Mouse (Mus musculus) intestine, embryonic 14.5 days (tissue): ENCODE results near the gene Ephb2. TPM values are rescaled to one million over a fixed set of nuclear protein-coding genes. Genes with fewer than 3 reads are reported as not detected.
A peak's percentile ranks its signal among the peaks of the same experiment; 100 is the strongest.

Experiments
- ATAC-seq: fragments of 200-750 bp; cut with Nextera tagmentation; replicated peaks from 2 replicates; pipeline ENCODE4 v1.8.0; 2017; ENCODE audit warnings: low read depth, moderate number of reproducible peaks, moderate TSS enrichment, moderate library complexity; ENCODE audit not compliant: low FRiP score, low TSS enrichment
- DNase-seq: peaks from one replicate; pipeline ENCODE4 v3.0.0-alpha.2; 2018; ENCODE audit warnings: low spot score
- H3K27ac ChIP-seq: fragments of 300-500 bp; sonication (generic); 2 replicates; pipeline ENCODE4 v1.5.1; 2014; ENCODE audit warnings: low read depth, mild to moderate bottlenecking, control low read depth
- H3K27me3 ChIP-seq: fragments of 300-500 bp; sonication (generic); replicated peaks from 2 replicates; pipeline ENCODE4 v1.6.1; 2014; ENCODE audit warnings: low read length, control low read depth; ENCODE audit not compliant: control insufficient read depth, insufficient read depth
- H3K36me3 ChIP-seq: fragments of 300-500 bp; sonication (generic); 2 replicates; pipeline ENCODE4 v1.6.1; 2014; ENCODE audit warnings: low read length, control low read depth; ENCODE audit not compliant: control insufficient read depth, insufficient read depth
- H3K4me1 ChIP-seq: fragments of 300-500 bp; sonication (generic); replicated peaks from 2 replicates; pipeline ENCODE4 v1.6.1; 2014; ENCODE audit warnings: low read length, control low read depth, mixed read lengths; ENCODE audit not compliant: control insufficient read depth, insufficient read depth
- H3K4me2 ChIP-seq: fragments of 300-500 bp; sonication (generic); 2 replicates; pipeline ENCODE4 v1.6.1; 2014; ENCODE audit warnings: low read length
- H3K4me3 ChIP-seq: fragments of 300-500 bp; sonication (generic); 2 replicates; pipeline ENCODE4 v1.5.1; 2014; ENCODE audit warnings: low read depth, low read length, control low read depth, mixed read lengths
- H3K9ac ChIP-seq: fragments of 300-500 bp; sonication (generic); 2 replicates; pipeline ENCODE4 v1.6.1; 2014; ENCODE audit warnings: mild to moderate bottlenecking, low read length
- H3K9me3 ChIP-seq: fragments of 300-500 bp; sonication (generic); 2 replicates; pipeline ENCODE4 v1.6.1; 2016; ENCODE audit warnings: low read length, control low read depth; ENCODE audit not compliant: control insufficient read depth
- WGBS: fragments of 180-500 bp; shearing (Covaris S2); extraction: QIAGEN DNeasy Blood & Tissue Kit; methylation state at CpG from one replicate; pipeline ENCODE4 v1.1.7; 2014; 5-methylcytosine and 5-hydroxymethylcytosine counted together
- polyA plus RNA-seq: library from polyadenylated mRNA; unstranded; fragments of >200 nt; fragmentation: Nextera tagmentation; extraction: Ambion mirVana; gene quantifications from 2 replicates; pipeline ENCODE4 v1.2.1, GENCODE M21; 2014

Ephb2 gene
- polyA plus RNA-seq, 1 experiment from 2014 or later, result 11.4 TPM

DNA sequence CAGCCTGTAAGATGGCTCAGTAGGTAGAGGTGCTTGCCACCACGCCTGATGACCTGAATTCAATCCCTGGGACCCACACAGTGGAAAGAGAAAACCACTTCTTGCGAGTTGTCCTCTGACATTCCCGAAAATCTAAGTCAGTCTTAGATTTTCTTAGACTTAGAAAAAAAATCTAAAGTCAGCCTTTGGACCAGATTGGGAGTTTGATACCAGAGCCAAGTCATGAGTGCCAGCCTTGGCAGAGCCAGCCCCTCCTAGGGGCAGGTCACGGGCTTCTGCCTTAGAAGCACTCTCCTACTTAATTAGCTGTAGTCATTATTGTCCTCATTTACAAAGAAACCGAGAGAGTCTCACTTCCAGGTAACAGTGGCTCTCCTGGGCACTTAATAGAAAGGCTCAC lies 213.8 kb downstream of the Ephb2 start:
- H3K27me3 ChIP-seq, result no peaks in the 10 kb centered on the region
- no peak overlapping the region for H3K27ac ChIP-seq
- ATAC-seq (no peak), DNase-seq (no peak)
- WGBS, result 64% methylated on average over 5 of the region's 5 CpGs
- no peak overlapping the region for H3K4me2 ChIP-seq
- H3K4me1 ChIP-seq, result no peaks in the 10 kb centered on the region
- no peak overlapping the region for H3K4me3 ChIP-seq
- no peak overlapping the region for H3K9ac ChIP-seq
- no peaks in the 10 kb centered on the region for H3K36me3 ChIP-seq
- no peaks in the 10 kb centered on the region for H3K9me3 ChIP-seq

DNA sequence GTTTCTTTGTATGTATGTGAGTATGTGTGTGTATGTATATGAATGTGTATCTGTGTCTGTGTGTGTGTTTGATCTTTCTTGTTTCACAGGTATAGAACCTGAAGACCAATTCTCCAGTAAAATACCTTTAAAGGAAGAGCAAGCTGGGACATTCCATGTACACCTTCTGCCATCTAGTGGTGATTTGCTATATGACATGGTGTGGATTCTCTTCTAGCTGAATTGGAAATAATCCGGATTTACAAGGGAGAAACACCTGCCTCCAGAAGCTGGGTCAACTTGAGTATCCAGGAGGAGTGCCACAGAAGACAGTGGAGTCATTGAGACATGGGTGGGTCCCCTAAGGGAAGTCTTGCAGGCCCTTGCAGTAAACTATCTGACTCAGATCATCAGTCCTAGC lies 214.5 kb downstream of the Ephb2 start:
- H3K4me1 ChIP-seq, result no peaks in the 10 kb centered on the region
- no peaks in the 10 kb centered on the region for H3K9me3 ChIP-seq
- ATAC-seq (0 out of 2 replicates have a peak, but pooled peaks have one; percentile 29), DNase-seq (peak; percentile 69)
- H3K4me2 ChIP-seq, result no peak overlapping the region
- 0% methylated on average over 1 of the region's 1 CpGs for WGBS
- no peak overlapping the region for H3K27ac ChIP-seq
- H3K36me3 ChIP-seq, result no peaks in the 10 kb centered on the region
- H3K9ac ChIP-seq, result no peak overlapping the region
- no peak overlapping the region for H3K4me3 ChIP-seq
- H3K27me3 ChIP-seq, result no peaks in the 10 kb centered on the region

DNA sequence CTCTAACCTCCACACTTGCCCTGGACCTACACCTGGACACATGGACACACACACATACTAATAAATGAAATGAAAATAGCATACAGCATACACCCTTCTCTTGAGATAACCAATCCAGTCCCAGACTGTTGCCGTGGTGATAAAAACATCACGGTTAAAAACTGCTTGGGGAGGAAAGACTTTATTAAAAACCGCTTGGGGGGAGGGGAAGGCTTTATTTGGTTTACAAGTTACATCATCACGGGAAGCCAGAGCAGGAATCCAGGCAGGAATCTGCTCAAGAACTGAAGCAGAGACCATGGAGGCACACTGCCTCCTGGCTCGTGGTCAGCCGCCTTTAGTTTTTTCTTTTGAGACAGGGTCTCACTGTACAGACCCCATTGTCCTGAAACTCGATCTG lies 222.1 kb downstream of the Ephb2 start:
- WGBS, result 64% methylated on average over 7 of the region's 7 CpGs
- no peak for ATAC-seq
- Histone ChIP-seq H3K9ac (no peak overlapping the region), H3K36me3 (no peaks in the 10 kb centered on the region), H3K27me3 (no peaks in the 10 kb centered on the region), H3K9me3 (no peaks in the 10 kb centered on the region), H3K4me2 (no peak overlapping the region), H3K4me3 (no peak overlapping the region), H3K4me1 (no peaks in the 10 kb centered on the region), H3K27ac (no peak overlapping the region)
- no peak for DNase-seq

DNA sequence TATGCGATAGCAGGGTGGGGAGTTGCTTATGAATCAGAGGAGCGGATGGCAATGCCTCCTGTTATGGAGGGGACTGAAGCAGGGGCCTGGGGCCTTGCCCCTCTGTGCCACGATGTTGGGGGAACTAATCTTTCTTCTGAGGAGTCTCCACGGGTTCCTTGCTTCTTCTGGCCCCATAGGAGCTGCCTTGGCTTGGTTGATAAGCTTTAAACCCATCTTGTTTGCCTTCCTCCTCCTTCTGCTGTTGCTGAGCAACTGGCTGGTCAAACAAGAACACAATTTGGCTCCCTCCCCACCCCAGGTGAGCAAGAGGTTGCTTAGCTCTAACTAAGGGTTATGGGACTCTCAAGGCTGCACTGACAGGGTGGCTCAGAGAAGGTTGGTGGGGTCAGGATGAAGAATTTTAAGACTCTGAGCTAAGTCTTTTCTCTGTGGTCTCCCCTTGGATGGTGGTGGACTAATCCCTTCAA lies 225.4 kb downstream of the Ephb2 start, which contains the start of gene Tex46:
Gene Tex46, plus strand, starts transcription at position 51 of the 470 bp plus-strand sequence.
- Histone ChIP-seq H3K4me1 (no peaks in the 10 kb centered on the region), H3K27me3 (no peaks in the 10 kb centered on the region), H3K9me3 (no peaks in the 10 kb centered on the region), H3K9ac (no peak within 1 kb of the TSS), H3K27ac (no peak within 1 kb of the TSS), H3K4me3 (no peak within 1 kb of the TSS), H3K4me2 (no peak within 1 kb of the TSS), H3K36me3 (no peaks in the 10 kb centered on the region)
- ATAC-seq, result no peak
- DNase-seq, result no peak
- 58% methylated on average over 4 of the region's 4 CpGs for WGBS

DNA sequence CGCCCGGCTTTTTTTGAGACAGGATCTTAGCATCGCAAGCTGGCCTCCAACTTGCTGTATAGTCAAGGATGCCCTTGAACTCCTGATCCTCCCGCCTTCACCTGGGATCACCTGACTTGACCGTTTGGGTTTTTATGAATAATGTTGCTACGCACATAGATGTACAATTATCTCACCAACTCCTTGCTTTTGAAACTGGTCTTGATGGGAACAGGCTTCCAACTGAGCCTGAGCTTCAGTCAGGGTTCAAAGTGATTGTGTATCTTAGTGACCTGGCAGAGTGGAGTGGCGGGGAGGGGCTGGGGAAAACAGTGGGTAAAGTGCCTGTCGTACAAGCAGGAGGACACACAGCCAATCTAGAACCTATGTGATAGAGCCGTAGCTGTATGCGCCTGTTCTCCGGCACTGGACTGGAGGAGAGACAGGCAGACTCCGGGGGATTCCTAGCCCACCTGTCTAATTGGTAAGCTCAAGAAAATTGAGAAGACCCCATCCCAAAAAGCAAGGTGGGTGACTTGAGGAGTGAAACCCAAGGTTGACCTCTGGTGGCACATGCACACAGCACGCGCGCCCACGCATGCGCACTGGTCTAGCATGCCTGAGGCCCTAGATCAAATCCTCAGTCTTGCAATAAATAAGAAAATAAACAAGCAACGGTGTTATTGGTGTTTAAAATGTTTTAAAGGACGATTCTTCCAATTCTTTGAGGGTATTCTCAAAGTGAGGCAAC lies 229.9 kb downstream of the Ephb2 start:
- no peaks in the 10 kb centered on the region for H3K9me3 ChIP-seq
- WGBS, result 90% methylated on average over 19 of the region's 19 CpGs
- no peak overlapping the region for H3K4me3 ChIP-seq
- no peak overlapping the region for H3K9ac ChIP-seq
- no peaks in the 10 kb centered on the region for H3K27me3 ChIP-seq
- H3K27ac ChIP-seq, result no peak overlapping the region
- ATAC-seq (no peak), DNase-seq (no peak)
- H3K36me3 ChIP-seq, result no peaks in the 10 kb centered on the region
- peaks cover 4% of the 10 kb centered on the region for H3K4me1 ChIP-seq
- no peak overlapping the region for H3K4me2 ChIP-seq

DNA sequence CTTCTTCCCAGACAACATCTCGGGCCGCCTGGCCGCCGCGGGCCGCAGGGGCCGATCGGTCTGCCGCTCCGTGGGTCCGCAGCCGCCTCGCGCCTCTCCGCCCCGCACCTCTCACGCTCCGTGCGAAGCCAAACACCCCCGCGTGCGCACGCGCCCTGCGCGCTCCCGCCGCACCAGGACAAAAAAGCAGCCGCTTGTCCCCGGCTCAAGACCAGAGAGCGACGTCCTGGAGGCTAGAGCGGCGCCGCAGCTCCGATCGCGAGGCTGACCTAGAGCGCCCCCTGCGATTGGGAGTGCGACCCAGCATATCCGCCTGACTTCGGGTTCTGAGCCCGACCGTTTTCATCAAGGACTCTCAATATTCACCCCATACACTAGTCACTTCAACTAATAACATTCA lies 233.2 kb downstream of the Ephb2 start, which contains the start of gene Kdm1a:
Gene Kdm1a, minus strand, starts transcription at position 156 of the 400 bp plus-strand sequence.
- peak; percentile 99 for DNase-seq
- peak; percentile 93 for ATAC-seq
- Histone ChIP-seq H3K36me3 (no peaks in the 10 kb centered on the region), H3K4me1 (peaks cover 11% of the 10 kb centered on the region), H3K27ac (peak within 1 kb of the TSS; percentile 89), H3K9me3 (no peaks in the 10 kb centered on the region), H3K4me2 (peak within 1 kb of the TSS; percentile 76), H3K27me3 (no peaks in the 10 kb centered on the region), H3K9ac (peak within 1 kb of the TSS; percentile 99), H3K4me3 (peak within 1 kb of the TSS; percentile 85)
- WGBS, result 0% methylated on average over 31 of the region's 45 CpGs

DNA sequence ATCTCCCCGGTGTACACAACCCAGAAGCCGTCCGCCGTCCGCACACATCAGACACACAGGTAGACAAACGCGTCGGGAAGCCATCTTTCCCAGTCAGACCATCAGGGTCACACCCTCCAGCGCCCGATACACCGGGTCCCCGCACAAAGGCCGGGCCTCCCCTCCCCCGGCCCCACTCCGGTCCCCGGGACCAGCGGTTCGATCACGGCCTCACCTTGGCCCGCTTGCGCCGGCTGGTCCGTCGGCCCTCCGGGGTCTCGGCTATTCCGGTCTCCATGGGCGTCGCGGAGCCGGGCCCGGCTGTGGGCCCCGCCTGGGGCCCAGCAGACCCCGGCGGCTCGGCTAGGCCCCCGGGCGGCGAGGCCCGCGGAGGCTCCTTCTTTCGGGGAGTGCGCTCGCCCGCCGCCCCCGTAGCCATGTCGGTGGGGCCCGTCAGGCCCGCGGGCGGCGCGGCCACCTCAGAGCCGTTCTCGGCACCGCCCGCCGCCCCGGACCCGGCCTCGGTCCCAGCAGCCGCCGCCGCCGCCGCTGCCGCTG lies 233.7 kb downstream of the Ephb2 start:
- Histone ChIP-seq H3K4me1 (peaks cover 11% of the 10 kb centered on the region), H3K9me3 (no peaks in the 10 kb centered on the region), H3K4me2 (peak overlapping the region; percentile 76), H3K9ac (peak overlapping the region; percentile 99), H3K36me3 (no peaks in the 10 kb centered on the region), H3K27ac (peak overlapping the region; percentile 89), H3K4me3 (peak overlapping the region; percentile 85), H3K27me3 (no peaks in the 10 kb centered on the region)
- DNase-seq (peak; percentile 80), ATAC-seq (peak; percentile 68)
- WGBS, result under 1% methylated on average over 49 of the region's 68 CpGs

DNA sequence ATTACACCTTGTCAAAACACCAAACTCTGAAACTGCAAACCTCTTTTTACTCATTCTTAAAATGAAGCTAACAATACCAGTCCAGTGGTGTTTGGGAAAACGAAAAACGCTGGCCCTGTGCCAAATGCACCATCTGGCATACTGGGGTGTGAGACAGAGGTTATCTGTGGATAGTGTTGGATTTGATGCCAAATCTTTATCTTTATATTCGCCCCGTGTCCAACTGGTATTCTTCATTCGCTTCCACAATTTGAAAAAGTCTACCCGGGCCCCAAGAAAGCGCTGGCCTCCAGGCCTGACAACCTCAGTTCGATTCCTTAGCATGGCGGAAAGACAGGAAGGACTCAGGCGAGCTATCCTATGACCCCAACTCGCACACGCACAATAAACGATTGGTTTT lies 234.3 kb downstream of the Ephb2 start:
- no peak; the same call in 1 of the 2 replicates for ATAC-seq
- under 1% methylated on average over 13 of the region's 13 CpGs for WGBS

More for the DNA sequence above, 234.3 kb downstream of the Ephb2 start:
- Histone ChIP-seq H3K4me3 (peak overlapping the region; percentile 85), H3K36me3 (no peaks in the 10 kb centered on the region), H3K9ac (peak overlapping the region; percentile 99), H3K27me3 (no peaks in the 10 kb centered on the region), H3K9me3 (no peaks in the 10 kb centered on the region), H3K27ac (peak overlapping the region; percentile 89), H3K4me2 (peak overlapping the region; percentile 76), H3K4me1 (peaks cover 11% of the 10 kb centered on the region)
- DNase-seq, result peak; percentile 78
